Mouse (Mus musculus) urinary bladder, postnatal 36 days (tissue): ENCODE data around the gene Phgdh.
A peak's percentile ranks its signal among the peaks of the same experiment; 100 is the strongest.

Experiments used
- DNase-seq, 2 experiments: peaks; one replicate each; pipeline ENCODE4 v3.0.0; 2022; ENCODE audit warnings: low spot score in 2 of 2, mixed read lengths in 1 of 2

Gene Phgdh

DNA sequence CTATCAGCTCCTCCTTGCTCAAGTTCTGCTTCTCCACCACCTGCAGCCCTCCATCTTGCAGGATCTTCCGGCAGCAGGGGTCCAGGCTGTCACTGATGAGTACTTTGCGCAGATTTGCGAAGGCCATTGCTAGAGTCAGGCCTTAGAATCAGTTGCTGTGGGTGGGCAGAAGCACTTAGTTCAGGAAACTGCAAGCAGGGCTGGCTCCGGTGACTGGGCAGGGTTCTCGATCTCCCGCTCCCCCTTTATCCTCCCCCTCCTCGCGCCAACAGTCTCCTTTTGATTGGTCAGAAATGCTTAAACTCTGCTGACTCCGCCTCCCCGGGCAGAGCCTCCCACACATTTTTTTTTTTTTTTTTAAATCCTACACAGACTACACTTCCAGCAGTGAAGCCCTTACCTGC, at the start of gene Phgdh:
Gene Phgdh, minus strand, starts transcription at position 285 of the 404 bp plus-strand sequence.
- peak; percentile 35 to 53 for DNase-seq

DNA sequence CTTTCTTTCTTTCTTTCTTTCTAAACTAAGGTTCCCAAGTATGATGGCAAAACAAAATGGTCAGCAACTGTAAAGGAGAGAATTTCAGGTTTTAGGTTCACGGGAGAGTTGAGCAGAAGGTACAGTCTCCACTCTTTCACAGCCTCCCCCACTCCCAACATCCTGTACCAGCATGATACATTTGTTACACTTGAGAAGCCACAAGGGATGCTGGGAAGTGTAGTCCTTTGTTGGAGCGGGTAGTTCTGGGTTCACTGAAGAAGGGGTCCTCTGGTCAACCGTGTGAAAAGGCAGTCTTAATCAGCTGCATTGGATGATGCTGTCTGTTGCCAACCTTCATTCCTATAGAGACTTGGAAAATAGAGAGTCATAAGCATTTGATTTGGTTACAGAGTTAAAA, 49.5 kb upstream of the Phgdh start:
- DNase-seq: no peak

DNA sequence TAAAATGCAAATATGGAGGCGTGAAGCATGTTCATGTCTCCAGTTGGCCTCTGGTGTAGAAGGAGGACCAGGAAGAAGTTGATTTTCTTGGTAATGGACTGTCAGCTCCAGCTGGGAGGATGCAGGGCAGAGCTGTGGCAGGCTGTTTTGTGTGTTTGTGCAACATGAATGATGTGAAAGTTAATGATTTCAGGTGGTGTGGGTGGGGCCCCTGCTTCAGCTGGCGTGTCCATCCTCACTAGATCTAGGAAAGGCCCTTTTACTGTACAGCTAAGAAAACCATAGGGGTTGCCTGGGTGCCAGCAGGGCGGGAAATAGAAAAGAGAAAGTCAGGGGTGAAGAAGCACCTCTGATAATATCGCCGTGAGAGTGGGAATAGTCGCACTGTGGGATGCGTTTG, 48.0 kb upstream of the Phgdh start:
- DNase-seq: no peak

DNA sequence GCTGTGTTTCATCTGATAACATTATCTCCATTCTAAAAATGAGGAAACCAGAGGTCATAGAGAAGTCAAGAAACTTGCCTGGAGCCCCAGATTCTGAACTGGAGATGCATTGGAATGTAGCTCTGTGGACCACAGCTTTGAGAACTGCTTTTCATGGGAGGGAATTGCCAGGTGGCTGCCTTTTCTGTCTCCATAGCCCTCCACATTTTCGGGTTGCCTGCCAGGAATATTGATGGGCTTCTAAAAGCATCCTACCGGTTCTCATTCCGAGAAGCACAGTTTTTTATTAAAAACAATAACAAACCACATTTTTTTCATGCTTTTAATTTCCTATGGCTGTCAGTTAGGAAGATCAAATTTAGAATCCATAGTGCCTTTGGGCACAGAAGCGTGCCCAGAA, 47.3 kb upstream of the Phgdh start:
- no peak for DNase-seq

DNA sequence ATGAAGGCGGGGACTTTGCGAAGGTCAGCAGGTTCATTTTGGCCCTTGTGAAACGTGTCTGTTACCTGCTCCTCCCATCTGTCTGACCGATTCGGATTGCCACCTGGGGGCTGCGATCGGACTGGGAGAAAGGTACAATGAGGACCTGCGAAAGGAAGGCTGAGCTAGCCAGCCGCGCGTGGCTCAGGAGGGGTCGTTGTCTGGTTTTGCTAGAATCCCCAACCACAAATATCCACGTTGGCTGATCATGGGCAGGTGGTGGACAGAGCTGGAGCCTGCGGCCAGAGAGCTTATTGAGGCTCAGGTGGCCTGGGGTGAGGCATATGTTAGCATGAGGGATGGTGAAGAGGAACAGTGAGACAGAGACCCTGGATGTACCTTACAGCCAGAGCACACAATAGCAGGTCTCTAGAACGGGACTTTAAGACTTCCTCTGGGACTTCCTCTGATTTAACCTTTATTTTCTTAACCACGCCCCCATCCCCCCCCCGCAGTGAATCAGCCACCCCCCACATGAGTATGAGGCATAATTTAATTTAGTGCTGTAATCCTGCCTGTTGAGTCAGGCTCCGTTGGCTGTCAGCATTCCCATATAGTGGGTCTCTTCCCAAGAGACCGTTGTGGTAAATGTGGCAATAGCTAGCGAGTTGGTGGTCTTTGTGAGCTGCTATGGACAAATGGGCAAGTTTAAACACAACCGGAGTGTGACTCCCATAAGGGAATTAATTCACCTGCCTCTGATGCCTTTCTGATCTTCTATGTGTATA, 43.4 kb upstream of the Phgdh start:
- no peak for DNase-seq

DNA sequence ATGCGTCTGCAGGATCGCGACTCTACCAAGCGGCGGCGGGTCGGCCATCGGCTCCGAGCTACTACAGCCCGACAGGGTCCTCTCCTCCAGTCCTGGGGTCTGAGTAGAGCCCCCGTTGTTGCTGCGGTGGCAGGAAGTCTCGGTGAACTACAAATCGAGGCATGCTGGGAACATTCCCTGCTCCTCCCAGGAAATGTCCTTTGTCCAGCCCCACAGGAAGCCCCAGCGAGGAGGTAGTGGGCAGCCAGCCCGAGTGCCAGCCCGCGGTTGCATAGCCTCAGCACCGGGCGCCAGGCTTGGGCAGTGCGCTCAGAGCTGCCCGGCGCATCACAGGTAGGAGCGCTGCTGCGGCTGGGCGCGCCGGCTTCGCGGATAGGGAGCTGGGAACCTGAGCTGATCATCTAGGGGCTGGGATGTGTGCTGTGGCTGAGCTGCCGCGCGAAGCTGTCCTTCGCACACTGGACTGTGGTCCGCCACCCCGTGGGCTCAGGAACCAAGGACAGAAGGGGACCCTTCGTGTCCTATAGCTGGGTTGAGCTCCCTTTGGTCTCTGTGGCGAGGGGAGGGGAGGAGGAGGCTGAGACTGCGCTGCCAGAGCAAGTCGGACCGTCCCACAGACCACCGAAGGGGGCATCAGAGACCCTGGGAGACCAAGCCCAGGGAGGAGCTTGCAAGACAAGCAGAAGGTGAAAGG, 42.6 kb upstream of the Phgdh start, which contains the start of gene Zfp697:
Gene Zfp697, plus strand, starts transcription at position 216 of the 694 bp plus-strand sequence.
- peak; percentile 53 to 76 for DNase-seq

DNA sequence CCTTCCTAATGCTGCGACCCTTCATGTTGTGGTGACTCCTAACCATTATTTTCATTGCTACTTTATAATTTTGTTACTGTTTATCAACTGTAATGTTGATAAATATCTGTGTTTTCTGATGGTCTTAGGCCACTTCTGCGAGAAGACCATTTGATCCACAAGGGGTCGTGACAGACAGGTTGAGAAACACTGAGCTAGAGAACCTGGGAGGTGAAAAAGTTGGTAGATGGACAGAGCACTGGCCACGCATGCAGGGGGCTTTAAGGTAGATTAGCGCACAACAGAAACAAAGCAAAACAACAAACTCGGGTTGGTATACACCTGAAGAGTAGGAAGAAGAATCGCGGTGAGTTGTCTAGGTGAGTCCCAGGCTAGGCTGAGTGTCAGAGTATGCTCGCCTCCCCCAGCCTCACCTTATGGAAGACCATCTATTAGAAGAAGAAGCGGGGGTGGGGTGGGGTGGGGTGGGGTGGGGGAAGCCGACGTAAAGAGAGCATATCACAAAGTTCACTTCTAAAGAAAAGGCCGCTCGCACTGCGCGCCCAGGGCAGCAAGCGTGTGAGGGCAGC, 42.0 kb upstream of the Phgdh start:
- DNase-seq: no peak

DNA sequence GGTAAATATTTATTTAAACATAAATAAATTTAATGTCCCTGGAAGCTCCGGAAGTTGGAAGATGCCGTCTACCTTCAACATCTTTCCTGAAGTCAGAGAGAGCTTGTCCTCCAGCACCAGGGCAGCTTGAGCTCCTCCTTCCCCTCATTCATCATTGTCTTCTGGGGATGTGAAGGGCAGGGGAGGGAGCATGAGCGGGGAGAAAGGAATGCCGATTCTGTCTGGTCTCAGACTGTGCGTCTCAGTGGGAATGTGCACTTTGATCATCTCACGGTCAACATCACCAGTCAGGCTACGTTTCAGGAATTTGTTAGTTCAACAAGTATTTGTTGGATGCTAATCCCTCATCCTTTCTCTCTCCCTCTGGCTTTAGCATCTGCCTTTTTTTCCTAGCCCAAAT, 39.4 kb upstream of the Phgdh start:
- DNase-seq: no peak

DNA sequence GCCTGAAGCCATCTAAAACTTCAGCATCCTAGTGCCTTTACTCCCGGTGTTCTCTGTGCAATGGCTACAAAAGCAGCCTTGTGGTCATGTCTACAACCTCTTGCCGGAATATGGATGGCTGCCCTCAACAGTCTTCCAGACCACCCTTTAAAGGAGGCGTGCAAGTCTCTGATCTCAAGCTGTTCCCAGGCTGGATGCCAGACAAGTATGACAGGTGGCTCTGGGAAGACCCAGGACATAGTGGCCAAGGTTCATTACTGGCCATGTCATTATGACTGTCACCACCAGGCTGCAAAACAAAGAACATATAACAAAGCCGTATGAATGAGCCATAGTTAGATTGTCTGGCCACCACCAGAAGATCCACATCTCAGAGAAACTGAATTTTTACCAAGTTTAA, 38.5 kb upstream of the Phgdh start:
- DNase-seq: no peak

DNA sequence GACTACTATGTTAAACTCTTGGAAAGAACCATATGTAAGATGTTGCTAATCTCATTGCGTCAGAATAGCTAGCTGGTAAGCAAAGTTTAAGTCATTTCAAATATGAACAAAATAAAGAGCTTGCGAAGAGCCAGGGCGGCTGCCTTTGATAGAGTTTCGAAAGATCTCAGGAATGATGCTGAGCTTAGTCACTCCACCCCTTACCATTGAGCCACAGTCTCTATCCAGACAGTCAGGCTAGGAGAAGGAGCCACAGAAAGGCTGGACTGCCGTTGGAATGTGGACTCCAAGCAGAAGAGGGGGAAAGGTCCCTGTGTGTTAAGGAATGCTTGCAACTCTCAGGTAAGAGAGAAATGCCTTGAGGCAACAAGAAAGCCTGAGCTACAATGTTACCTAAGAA, 35.2 kb upstream of the Phgdh start:
- DNase-seq: no peak

DNA sequence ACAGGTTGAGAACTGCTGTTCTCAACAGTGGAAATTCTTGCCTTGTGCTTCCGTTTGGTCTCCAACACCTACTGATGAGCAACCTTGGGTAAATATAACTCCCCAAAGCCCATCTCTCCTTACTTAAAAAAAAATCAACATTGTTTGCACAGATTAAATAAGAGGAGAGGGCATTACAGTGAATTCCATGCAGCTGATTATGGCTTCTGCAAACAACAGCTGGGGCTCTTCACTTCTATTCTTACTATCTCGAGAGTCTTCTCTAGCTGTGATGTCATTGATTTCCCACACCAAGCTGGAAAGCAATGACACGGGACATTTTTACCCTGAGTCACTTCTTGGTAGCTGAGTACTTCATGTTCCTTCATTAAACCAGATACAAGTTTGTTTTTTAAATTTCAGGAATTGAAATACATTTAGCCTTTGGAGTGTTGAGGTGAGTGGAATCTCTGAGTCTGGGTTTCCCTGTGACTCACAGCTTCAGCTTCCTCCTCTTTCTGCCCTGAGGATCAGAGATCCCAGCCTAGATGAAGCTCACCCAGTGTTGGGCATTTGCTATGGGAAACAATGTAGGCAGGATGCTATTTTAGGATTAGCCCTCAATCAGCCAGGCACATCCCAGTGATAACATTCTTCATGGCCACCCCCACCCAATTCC, 34.4 kb upstream of the Phgdh start:
- no peak for DNase-seq

DNA sequence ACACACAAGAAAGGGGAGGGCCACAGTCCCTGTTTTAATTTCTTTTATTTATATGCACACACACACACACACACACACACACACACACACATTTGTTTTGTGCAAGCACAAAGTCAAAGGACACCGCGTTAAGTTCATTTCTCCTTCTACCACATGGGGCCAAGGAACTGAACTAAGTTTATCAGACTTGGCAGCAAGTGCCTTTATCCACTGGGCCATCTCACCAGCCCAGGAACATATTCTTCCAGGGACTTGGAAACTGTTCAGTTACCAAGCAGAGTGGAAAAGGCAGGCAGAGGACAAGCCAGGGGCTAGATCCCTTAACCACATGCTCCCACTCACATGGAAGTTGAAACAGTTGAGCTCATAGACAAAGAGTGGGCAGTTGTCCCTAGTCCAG, 29.0 kb upstream of the Phgdh start:
- DNase-seq: no peak

DNA sequence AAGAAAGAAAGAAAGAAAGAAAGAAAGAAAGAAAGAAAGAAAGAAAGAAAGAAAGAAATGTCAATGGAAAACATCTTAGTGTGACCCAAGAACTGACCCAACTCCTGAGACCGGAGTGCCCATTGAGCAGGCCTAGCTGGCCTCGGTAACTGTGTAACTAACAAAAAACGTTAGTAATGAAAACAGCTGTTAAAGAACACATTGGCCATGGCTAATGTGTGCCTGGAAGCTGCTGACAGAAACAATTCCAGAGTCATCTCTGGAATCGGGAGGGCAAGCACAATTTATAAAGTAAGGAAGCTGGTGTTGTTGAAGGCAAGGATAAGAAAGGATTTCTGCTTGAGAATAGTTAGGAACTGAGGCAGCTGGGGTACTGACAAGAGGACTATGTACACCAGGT, 28.5 kb upstream of the Phgdh start:
- no peak for DNase-seq

DNA sequence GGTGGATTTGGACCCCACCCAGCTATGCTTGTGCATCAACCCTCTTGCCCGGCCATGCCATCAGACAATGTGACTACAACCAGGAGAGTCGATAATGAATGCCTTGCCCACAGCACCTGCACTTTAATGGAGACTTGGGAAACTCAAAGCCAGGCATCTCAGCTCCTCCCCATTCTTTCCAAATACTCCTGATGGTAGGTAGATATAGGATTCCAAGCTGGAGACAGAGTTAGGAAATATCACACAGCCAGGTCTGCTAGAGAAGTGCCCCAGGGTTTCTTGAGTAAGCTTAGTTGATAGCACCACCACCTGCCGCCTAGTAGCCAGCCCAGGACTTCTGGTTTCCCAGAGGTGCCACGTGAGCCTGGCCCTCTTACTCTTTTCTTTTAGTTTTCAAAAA, 27.0 kb upstream of the Phgdh start:
- no peak for DNase-seq

DNA sequence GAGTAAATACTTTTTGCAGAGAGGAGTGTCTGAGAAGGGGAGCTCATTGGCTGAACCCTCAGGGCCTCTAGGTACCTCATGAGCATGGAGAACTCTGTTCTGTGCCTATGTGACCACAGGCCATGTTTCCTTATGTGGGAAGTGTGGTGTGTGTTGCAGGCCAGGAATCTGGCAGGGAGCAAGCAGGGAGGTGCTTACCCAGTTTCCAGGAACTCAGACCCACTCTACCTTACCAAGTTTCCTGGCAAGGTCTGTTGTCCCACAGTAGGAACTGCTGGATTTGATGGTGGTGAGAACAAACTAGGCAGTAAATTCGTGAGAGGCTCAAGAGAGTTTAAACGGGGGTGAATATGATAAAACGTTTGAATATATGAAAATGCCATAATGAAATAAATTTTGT, 26.3 kb upstream of the Phgdh start:
- DNase-seq: no peak

DNA sequence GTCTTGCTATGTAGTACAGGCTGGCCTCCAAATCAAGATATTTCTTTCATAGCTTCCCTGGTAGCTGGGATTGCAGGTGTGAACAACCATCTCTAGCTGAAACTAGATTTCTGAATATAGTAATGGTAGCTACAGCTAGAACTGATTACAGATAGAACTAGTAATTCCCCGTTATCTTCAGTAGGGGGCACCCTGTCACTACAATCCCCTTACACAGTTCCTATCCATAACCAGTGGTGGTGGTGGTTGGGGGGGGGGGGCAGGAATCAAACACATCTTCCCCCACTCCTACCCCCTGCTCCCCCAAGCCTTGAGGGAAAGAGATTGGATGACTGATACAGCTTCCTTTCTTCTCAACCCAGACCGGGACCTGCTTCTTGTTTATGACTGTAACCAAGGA, 23.0 kb upstream of the Phgdh start:
- DNase-seq: no peak

DNA sequence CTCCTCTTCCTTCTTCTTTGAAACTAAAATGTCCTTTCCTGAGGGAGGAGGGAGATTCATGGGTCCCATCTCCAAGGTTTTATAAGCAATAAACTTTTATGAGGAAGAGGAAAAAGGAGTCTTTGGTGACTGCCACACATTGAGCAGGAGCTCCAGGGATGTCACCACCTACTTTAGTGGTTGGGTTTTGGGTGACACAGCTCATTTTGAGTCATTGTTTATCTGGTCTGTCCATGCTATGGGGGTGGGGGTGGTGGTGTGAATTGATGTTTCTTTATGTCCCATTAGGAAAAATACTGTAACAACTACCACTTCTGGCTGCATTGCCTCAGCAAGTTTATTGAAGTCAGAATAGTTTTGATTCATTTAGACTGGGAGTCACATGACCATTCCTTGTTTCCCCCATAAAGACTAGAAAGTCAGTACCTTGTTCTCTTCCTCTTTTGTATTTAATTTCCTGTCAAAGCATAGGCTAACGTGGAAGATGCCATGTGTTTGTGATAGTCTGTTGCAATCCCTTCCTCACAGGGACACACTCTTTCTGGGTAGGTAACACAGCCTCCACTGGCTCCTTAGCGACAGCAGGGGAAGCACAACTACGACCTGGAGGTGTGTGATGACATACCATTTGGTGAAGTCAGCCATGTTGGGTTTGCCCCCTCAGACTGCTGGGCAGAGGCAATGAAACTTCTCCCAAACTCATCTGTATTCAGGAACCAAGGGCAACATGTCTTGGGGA, 17.0 kb upstream of the Phgdh start:
- no peak for DNase-seq

DNA sequence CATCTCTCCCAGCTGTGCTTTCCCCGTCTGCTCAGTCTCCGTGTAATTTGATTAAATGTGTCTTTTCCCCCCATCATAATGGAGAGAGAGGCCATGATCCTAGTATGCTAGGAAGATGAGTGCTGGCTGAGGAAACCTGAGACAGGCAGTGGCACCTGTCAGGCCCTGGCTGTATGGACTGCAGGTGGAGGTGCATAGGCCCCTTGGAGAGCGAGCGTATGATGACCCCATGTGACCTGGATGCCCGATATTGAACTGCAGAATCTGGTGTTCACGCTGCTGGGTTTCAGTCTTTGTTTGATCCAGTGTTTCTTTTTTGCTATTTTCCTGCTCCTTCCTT, 16.2 kb upstream of the Phgdh start:
- DNase-seq: no peak

DNA sequence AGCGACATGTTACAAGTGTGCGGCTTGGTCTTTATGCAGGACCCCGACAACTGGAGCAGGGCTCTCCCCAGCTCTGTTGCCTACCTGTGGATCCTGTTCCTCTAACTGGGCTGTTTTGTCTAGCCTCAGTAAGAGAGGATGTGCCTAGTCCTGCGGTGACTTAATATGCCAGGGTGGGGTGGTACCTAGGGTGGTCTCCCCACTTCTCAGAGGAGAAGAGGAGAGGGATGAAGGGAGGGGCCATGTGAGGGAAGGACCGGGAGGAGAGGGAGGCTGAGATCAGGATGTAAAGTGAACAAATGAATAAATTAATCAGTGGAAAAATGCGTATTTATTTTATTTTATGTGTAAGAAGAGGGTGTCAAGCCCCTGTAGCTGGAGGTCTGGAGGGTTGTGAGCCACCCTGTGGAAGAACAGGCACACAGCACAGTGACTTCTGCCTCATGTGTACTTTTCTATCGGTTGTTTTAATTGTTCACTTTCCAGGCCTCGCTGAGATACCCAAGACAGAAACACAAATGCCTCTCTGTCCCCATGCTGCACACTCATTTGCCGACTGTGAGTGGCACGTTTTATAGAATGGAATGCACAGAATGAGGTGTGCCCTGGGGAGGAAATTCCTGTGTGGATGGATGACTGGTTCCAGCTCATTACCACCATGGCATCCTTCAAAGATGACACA, 15.7 kb upstream of the Phgdh start:
- no peak for DNase-seq

DNA sequence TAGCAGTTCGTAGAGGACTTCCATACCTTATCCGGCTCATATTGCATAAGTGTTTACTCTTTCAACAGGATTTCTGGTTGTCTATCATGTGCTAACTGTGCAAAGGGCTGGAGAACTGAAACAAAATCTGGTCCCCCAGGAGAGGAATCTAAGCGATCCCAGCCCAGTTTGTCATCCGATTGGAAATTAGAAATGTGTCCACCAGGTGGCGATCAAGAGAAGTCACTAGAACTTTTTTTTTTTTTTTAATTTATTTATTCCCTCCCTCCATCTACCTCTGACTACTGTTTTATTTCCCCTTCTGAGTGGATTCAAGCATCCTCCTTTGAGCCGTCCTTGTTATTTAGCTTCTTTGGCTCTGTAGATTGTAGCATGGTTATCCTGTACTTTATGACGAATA, 14.1 kb upstream of the Phgdh start:
- peak; percentile 45 to 54 for DNase-seq

DNA sequence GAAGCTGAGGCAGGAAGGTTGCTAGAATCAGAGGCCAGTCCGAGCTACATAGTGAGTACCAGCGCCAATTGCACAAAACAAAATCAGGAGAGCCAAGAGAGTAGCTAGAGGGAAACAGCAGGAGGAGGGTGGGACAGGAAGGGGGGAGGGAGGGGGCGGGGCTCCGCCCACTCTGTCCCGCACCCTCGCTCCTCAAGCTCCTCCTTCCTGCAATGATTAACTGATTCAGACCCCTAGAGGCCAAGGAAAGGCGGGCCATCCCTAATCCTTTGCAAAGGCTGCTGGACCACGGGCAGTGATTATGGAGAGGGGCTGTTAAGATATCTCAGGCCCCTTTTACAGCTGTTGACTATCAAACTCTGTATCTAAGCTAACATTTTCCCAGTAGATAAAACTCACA, 8.9 kb upstream of the Phgdh start:
- no peak for DNase-seq
